Mouse (Mus musculus): ENCODE data around the gene Pcp2.
A peak's percentile ranks its signal among the peaks of the same experiment; 100 is the strongest.

The Pcp2 gene

DNA sequence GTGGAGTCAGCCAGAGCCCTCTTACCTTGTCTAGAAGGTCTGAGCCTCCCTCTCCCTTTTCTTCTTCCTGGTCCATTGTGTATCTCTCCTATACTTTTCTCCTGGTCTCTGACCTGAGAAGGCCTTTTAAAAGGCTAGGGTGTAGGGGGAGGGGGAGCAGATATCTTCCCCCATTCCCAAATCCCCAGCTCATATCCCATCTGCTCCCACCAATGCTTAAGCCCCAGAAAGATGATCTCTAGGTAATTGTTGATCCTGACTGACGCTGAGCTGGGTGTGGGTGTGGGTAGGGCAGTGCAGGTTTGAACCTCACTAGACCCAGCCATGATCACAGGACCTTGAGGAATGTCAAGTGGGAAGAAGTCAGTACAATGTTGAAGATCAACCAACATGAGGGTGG is at the start of gene Pcp2:
TSS of gene Pcp2 (minus strand) at position 101 of the 400 bp plus-strand sequence.
- no peak for DNase-seq

GRCm38 (mm10) chr8:3674671-3675070 is 49.3 kb upstream of the Pcp2 start:
- DNase-seq, result no peak

- peak; percentile 85 to 91 for DNase-seq
Observed at GRCm38 (mm10) chr8:3671980-3672491, 46.7 kb upstream of the Pcp2 start, which contains the start of gene Fcor. TSS of gene Fcor (minus strand) at chr8:3672362.

DNA sequence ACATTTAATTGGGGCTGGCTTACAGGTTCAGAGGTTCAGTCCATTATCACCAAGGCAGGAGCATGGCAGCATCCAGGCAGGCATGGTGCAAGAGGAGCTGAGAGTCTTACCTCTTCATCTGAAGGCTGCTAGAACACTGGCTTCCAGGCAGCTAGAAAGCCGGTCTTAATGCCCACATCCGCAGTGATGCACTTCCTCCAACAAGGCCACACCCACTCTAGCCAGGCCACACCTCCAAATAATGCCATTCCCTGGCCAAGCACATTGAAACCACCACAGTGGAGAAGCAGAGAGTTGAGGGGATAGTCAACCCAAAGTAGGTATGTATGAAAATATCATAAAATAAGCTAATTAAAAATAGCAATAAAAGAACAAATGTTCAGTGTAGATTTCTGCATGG is 45.0 kb upstream of the Pcp2 start:
- DNase-seq, result peak in 1 of 2 experiments; percentile 15

DNA sequence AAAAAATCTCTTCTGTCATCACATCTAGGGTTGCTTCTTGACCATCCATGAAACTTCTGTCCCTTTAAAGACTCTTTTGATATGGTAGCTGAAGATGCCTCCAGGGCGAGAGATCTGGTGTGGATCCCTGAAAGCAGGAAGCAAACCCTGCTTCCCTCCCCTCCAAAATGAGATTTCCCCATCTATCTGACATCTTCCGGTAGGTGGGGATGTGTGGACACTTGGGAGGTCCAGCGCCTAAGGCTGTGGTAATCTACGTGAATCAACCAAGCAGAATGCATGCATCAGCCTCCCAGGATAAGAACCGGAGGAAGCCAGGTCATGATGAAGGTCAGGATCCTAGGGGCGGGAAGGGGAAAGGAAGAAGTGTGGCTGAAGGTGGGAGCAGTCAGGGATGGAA is 40.2 kb upstream of the Pcp2 start, which contains the start of gene Mcemp1:
TSS of gene Mcemp1 (plus strand) at position 248 of the 400 bp plus-strand sequence.
- no peak for DNase-seq

DNA sequence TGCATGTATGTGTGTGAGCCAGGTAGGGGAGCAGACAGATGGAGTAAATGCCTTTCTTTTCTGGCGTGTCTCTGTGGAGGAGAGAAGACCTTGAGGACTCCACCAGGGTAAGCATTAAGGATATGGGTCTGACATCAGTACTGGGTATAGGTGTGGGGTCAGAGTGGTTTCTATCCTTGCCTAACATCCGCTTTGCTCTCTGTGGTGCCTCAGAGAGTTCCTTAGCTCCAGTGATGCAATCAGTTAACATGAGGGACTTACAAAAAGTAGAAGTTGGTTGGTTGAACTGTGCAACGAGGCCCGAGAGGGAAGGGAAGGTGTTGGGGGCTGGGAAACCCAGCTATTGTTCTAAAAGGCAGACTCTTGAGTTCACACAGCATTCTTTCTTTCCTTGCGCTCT is 39.1 kb upstream of the Pcp2 start:
- no peak for DNase-seq

DNA sequence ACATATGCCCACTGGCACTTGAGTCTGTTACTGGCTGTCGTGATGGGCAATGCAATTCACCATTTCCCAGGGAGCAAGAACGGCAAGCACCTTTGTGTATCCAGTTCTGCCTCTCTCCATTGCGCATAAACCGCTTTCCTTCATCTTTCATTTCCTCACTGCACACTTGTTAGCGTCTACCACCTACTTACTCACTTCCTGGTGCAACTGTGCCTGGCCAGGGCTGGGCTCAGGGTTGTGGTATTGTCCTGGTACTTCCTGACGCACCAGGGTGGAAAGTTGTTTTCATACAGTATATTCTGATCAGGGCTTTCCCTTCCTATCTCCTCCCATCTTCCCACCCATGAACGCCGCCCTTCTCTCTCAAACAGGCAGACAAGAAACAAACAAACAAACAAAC is 35.5 kb upstream of the Pcp2 start:
- DNase-seq, result no peak

- no peak for DNase-seq
Observed at GRCm38 (mm10) chr8:3656725-3657381, 31.5 kb upstream of the Pcp2 start.

DNA sequence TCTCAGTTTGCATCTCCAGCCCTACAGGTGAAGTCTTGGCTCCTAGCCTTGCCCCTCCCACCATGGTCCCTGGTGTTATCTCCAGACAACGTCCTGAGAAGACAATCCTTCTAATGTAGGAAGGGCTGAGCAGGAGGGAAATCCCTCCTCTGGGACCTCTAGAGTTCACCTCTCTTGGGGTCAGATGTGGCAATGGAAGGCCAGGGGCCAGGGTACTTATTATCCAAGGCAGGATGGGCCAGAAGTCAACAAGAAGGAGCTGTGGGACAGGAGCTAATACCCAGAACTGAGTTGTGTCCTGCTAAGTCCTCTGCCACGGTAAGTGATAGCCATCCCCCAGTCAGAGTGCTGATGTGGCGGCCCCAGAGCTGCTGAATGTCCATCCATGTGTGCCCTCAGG is 30.2 kb upstream of the Pcp2 start, which contains the start of gene Retn:
TSS of gene Retn (plus strand) at position 245 of the 400 bp plus-strand sequence.
- no peak for DNase-seq

- DNase-seq, result no peak
Observed at GRCm38 (mm10) chr8:3654726-3655508, 29.6 kb upstream of the Pcp2 start.

DNA sequence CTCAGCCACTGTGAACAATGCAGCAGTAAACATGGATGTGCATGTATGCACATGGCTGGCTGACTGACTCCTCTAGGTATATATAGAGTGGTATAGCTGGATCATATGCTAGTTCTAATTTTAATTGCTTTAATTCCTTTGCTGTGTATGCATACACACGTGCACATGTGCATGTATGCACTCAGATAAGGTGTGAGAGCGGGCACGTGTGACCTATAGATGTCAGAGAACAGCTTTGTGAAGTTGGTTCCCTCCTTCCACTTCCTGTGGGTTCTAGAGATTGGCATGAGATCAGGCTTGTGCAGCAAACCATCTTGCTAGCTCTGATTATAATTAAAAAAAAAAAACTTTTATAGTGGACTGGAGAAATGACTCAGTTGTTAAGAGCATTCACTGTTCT is 27.5 kb upstream of the Pcp2 start:
- no peak for DNase-seq

DNA sequence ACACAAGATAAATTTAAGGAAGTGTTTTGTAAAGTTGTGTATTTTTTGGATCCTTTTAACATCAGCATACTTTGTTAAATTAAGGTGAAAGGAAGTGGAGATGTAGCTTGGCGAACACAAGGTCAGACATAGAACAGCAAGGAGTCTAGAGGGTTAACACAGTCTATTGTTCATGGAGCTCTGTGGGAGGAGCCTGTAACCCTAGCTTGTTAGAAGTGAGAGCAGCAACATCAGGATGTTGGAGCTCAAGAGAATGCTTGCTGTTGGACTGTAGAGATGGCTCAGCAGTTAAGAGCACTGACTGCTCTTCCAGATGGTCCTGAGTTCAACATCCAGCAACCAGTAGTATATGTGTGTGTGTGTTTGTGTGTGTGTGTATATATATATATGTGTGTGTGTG is 23.6 kb upstream of the Pcp2 start:
- DNase-seq, result no peak

GRCm38 (mm10) chr8:3648268-3648667 is 22.9 kb upstream of the Pcp2 start:
- no peak for DNase-seq

DNA sequence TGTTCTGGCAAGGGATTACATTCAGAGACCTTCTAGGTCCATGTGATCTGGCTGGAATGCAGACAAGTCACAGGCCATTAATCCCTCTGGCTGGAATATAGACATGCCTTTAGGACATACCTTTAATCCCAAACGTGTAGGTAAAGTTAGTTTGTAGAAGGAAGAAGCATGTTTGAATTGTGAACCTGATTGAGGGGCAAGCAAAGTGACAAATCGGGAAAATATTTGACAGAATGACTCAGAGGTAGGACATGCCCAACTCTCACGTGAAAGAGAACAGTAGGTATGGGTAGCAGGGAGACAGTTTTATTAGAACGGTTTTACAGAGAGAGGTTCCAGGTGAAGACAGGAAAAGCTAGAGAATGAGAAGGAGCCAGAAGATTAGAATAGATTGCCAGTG is 22.2 kb upstream of the Pcp2 start:
- no peak for DNase-seq

- DNase-seq, result no peak
Observed at GRCm38 (mm10) chr8:3646824-3647531, 21.6 kb upstream of the Pcp2 start.

GRCm38 (mm10) chr8:3645804-3646203 is 20.5 kb upstream of the Pcp2 start:
- peak; percentile 37 to 57 for DNase-seq

GRCm38 (mm10) chr8:3631478-3631875 is 6.1 kb upstream of the Pcp2 start:
- peak in 1 of 2 experiments; percentile 19 for DNase-seq

- peak; percentile 86 to 88 for DNase-seq
Observed at GRCm38 (mm10) chr8:3630647-3631477, 5.5 kb upstream of the Pcp2 start, which contains the start of gene Stxbp2. TSS of gene Stxbp2 (plus strand) at chr8:3630955.

- peak in 1 of 2 experiments; percentile 22 for DNase-seq
Observed at GRCm38 (mm10) chr8:3628014-3628413, 2.7 kb upstream of the Pcp2 start.

DNA sequence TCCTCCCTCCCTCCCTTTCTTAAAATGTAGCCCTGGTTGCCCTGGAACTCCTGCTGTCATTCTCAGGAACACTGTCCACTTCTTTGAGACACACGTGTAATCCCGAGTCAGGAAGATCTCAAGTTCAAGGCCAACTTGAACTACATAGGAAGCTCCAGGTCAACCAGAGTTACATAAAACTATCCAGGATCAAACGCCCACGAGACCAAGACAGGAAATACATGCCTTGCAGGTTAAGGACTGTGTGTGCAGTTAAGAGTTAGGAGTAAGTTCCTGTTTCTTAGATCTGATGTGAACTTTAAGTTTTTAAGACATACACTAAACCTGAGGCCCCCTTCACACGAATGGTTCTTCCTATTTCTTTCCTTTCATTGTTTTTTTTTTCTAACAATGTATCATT is 1.6 kb upstream of the Pcp2 start:
- no peak for DNase-seq

DNA sequence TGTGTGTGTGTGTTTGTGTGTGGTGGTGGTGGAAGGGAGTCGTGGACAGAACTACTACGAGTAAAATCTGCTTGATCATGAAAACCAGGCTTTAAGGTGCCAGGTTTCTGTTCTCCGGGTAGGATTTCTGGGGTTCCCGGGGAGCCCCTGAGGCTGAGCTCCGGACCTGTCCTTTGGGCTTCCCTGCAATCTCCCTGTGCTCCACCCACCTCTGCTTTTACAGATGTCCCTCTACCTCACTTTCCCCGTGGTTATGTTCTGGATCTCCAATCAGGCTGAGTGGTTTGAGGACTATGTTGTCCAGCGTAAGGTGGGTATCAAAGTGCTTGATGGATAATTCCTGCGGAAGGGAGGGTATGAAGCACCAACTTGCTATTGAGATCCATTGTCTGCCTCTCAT is 3.2 kb downstream of the Pcp2 start:
- no peak for DNase-seq
